Mouse (Mus musculus) A20 (cell line): ENCODE results near the gene Ivd.

Experiments used
- DNase-seq: peaks from one replicate; pipeline ENCODE4 v3.0.0-alpha.2; 2011; ENCODE audit warnings: low read depth, low spot score

Ivd gene

DNA sequence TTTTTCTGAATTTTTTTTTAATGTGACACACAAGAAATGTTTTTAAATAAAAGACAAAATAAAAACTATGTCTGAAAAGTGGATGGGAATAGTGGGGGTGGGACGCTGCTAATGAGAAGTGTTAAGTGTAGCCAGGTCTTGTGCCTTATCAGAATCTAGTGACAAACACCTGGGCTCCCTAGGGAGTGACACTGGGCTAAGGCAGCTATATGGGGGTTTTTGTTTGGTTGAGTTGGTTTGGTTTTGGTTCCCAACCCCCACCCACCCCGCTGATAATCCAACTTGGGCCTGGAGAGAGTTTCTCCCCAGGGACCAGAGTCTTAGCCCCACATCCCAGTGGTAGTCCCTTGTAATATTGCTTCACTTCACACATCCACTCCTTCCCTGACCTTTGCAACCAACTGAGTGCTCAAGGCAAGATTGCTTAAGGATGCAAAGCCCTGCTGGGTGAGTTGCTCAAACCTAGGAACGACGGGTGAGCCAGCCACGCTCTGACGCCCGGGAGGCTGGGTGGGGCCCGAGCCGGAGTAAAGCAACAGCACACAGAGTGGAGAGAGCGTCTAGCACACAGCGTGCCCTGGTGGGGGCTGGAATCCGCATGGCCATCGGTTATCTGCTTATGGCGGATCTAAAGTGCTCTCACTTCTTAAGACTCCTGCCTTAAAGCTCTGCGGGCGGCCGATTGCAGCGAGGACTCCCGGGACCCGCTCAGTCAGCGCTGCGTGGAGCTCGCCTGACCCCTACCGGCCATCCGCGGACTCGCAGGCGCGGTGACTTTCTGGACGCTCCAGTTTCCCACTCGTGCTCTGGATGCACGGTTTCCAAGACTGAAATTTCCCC lies 21.3 kb downstream of the Ivd start:
- DNase-seq: peak; percentile 85

DNA sequence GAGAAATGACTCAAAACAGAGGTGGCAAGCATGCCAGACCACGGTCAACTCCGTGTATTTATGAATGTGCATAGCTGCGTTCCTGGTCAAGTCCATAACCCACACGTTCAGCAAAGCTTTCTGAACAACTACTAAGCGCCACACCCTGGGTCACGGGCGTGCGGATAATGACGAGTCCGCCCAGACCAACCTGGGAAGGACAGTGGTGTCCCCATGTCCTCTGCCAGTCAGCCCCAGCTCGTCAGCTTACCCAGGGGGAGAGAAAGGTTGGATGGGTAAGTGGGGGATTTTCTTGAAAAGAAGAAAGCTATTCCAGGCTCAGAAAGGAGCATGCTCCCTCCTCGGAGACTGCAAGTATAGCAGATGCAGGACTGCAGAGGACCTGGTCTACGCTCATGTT lies 25.7 kb downstream of the Ivd start:
- DNase-seq: no peak

DNA sequence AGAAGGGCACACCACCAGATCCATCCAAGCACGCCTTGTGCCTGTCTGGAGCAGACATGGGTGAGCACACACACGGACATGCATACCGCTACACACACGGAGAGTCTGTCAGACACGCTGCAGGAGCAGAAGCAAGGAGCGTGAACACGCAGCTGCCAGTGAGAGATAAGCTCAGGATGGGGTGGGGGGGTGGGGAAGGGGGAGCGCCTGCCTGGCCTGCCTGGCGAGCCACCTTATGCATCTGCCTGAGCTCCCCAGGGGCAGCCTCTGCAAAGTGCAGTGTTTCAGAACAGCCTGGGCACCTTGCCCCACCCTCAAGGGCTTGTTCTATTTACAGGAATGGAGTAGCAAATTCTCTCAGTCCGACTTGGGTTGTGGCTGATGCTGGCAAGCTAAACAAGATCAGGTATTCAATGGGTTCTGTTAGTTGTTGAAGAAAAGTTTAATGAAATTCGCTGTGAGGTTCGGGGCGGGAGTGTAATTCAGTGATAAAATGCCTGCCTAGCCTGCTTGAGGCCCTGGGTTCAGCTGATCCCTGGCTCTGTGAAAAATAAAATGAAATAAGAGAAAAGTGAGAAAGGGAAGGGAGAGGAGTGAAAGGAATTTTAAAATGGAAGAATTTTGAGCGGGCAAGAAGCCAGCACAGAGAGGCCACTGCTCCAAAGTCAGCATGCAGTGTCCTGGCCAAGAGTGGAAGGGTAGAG lies 26.2 kb downstream of the Ivd start:
- DNase-seq: peak; percentile 65

DNA sequence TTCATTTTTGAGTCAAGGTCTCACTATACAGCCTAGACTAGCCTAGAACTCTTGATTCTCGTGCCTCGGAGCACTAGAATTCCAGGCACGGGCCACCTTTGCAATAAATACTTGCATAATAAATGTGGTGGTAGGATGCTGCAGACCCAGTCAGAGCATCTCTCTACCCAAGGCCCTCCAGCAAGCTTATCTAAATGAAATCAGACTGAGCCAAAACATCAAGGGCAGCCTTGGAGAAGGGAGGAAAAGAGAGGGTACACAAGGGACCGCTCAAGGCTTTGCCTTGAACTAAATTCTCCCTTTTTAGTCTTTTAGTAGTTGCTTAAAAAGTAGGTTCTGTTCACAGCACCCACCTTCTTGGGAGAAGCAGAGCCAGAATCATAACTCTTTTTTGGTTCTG lies 29.4 kb downstream of the Ivd start:
- no peak for DNase-seq

GRCm38 (mm10) chr2:118895990-118896913 lies 34.5 kb downstream of the Ivd start:
- no peak for DNase-seq

DNA sequence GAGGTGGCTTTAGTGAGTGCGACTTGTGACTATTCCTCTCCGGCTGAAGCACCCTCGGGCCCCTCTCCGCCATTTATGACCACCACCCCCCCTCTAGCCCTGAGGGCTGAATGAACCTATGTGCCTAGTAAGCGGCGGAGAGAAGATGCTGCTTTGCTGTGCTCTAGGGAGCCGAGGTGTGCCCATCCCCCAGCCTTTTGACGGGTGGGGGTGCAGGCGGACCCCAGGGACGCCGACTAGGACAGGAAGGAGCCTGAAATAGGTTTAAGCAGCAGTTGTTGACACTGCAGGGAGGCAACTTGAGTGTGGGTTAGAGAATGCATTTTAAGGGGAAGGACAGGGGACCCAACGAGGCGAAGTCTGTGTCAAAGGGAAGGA lies 35.1 kb downstream of the Ivd start:
- DNase-seq: no peak

- DNase-seq: no peak
Observed at GRCm38 (mm10) chr2:118897392-118897791, 35.6 kb downstream of the Ivd start.

DNA sequence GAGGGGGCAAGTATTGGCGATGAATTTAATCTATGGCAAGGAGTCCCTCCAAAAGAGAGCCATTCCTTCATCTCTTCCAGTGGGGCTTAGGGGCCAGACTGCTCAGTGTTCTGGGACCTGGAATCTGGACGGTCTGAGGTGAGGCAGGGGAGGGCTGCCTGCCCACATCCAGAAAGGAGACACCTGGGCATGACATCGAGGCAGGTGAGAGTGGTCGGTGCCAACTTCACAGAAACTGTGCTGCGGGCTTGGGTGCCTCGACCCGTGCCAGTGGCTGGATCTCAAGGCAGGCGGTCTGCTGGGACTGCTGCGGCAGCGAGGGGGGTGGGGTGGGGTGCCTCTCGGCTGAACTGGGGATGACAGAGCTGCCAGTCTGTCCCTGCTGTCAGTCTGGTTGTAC lies 36.1 kb downstream of the Ivd start:
- no peak for DNase-seq

DNA sequence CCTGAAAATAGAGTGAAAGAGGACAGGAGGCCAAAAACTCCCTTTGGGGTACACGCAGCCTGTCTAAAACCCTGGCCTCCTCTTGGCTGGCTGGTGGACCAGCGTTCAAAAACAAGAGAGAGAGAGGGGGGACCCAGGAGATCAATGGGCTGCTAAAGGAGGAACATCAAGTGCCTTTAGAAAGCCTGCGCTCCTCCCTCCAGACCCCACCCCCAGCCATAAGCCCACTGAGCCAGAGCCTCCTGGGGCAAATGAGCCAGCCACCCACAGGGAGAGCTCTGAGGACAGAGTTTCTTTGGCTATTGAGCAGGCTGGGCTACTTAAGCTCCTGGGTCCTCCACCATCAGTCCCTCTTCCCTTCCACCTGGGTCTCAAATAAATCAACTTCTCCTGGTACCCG lies 37.0 kb downstream of the Ivd start:
- DNase-seq: no peak

DNA sequence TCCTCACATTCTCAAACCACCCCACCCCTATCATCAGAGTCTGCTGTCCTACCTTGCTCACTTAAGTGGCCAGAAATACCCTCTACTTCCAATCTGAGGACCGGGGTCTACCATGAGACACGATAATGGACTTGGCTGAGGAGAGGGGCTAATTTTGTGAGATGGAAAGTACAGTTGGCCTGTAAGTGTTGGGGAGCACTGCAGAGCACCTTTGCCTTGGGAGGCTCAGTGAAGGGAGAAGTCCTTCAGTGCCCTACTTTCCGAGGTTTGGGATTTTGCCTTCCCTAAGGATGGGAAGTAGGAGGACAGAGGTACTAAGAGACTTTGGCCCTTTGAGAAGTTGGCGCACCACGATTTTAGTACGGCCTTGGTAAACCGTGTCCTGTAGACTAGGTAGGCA lies 37.6 kb downstream of the Ivd start:
- no peak for DNase-seq

- DNase-seq: no peak
Observed at GRCm38 (mm10) chr2:118899981-118900825, 38.4 kb downstream of the Ivd start, which contains the start of gene Bahd1. Bahd1 (plus strand) TSS chr2:118900377.

DNA sequence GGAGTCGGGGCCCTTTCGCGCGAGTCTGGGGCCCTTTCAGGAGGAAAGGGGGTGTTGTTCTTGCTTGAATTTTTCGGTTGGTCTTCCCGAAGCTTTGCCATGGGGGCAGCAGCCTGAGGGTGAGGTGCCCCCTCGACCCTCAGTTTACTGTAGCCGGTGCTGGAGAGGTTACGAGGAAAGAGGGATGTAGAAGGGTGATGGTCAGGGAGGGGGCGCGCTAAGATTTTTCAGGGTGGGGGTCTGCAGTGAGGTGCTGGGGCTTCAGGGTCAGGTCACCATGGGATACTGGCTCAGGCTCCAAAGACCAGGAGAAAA lies 39.0 kb downstream of the Ivd start:
- DNase-seq: no peak

DNA sequence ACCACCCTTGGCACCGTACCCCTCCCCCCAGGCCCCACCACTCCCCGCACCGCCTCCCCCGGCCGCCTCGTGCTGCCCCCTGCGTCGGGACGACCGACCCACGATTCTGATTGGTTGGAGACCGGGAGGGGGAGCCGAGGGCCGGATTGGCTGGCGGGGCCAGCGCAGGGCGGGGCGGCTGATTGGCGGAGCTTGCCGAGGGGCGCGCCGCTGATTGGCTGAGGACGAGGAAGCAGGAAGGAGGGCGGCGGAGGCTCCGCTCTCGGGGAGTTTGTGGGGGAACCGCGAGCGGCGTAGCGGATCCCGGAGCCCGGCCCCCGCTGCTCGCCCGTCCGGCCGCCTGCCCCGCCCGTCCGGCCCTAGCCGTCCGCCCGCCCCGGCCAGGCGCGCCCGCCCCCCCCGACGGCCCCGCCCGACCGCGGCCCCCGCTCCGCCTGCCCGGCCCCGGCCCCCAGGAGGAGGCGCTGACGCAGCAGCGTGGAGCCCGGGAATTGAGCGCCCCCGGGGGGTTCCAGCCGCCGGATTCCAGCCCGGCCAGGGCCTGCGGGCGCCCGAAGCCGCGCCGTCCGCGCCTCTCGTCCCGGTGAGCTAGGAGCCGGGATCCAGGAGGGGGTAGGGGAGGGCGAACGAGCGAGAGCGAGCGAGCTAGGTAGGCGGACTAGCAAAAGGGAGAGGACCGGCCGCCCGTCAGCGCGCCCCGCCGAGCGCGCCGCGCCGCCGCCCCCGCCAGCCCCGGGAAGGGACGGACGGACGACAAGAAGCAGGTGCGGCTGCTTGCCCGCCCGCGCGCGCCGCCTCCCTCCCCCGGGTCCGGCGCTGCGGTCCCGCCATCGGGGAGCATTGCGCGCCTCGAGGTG lies 39.6 kb downstream of the Ivd start:
- peak; percentile 97 for DNase-seq

DNA sequence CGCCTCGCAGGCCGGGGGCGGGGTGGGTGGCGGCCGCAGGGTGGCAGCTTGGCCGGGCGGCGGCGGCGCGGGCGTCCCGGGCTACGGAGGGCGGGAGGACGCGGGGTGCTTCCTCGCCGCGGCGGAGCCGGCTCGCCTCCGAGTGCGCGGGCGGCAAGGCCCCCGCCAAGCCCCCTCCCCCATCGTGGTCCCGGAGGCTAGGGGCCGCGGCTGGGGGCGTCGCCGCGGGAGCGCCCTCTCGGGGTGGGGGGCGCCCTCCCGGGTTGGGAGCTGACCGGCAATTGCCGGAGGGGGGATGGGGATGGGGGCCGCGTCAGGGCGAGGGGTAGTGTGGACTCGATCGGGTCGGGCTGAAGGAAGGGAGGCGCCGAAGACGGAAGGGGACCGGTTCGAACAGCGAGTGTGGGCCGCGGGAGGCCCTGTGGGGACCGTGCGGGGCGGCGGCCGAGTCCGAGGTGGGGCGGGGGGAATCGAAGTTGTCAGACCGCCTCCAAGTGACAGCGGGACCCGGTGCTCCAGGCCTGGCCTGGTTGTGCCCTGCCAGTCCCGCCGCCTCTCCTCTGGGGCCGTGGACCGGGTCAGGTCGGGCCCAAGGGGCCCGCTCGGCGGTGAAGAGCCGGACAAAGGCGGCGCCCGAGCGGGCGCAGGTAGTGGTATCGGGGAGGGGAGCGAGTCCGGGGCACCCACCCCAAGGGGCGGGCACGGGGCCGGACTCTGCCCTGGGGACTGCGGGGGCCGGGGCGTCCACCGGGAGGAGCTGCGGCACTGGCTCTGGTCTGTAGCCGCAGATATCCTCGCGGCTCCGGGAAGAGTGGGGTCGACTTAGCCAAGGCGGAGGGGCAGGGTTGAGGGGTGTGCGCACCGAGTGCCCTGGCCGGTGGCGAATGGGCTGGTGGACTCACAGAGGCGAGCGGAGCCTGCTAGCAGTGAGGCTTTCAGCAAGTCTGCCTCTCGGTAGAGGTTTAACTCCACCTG lies 40.6 kb downstream of the Ivd start:
- DNase-seq: peak; percentile 58

- no peak for DNase-seq
Observed at GRCm38 (mm10) chr2:118903333-118903741, 41.6 kb downstream of the Ivd start.

DNA sequence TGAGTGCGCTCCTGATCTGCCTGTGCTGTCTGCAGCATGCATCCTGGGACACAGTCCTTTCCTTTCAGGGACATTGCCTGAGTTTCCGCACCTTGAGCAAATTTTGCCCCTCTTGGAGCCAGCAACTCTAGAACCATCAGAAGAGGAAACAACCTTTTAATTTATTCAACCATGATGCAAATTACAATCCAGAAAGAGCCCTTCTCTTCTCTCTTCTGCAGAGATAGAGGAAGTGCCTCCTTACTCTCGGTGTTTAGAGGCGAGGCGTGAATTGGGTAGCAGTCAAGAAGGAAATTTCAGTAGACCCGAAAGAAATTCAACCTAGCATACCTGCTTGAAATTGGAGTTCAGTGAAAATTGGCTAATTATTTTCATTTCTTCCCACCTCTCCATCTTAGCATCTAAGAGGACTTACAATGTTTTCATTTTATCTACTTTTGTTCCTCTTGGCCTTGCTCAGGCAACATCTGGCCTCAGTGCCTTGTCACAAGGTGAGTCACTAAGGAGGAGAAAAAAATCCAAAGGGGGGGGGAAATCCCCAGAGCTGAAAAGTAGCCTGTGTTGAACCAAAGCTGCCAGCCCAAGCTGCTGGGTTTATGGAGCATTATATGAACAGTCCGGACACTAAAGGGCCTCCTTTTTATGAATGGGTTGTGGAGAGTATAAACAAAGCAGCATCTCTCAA lies 43.8 kb downstream of the Ivd start:
- peak; percentile 88 for DNase-seq

DNA sequence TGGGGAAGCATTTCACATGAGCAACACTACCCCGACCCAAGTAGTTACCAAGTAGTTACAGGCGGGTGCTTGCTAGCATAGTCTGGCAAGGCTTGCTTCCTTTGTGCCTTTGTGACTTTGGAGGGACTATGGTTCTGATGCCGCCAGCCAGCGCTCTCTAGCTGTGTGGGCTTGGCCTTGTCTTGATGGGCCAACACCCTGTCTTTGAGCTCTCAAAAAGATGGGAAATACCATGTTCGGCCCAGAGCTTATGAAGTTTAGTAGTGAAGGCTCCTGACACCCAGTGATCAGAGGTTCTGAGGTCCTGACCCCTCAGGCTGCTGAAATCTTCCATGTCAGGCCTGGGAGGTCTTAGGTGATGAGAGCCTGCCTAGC lies 44.4 kb downstream of the Ivd start:
- no peak for DNase-seq

- no peak for DNase-seq
Observed at GRCm38 (mm10) chr2:118907781-118908180, 46.0 kb downstream of the Ivd start.

- no peak for DNase-seq
Observed at GRCm38 (mm10) chr2:118909151-118909550, 47.4 kb downstream of the Ivd start.
